Mouse (Mus musculus) liver, adult 2 months (tissue): ENCODE data around the gene Adgrv1.

Experiments used
- CTCF ChIP-seq: fragments of 200-500 bp; IDR thresholded peaks from 2 replicates; pipeline ENCODE4 v1.5.1; 2011; ENCODE audit warnings: low read depth, low read length, control low read depth
- POLR2A ChIP-seq: fragments of 200-500 bp; IDR thresholded peaks from 2 replicates; pipeline ENCODE4 v1.6.1; 2011; ENCODE audit warnings: low read length, control low read depth; ENCODE audit not compliant: insufficient read depth; ENCODE audit errors: extremely low read depth

DNA sequence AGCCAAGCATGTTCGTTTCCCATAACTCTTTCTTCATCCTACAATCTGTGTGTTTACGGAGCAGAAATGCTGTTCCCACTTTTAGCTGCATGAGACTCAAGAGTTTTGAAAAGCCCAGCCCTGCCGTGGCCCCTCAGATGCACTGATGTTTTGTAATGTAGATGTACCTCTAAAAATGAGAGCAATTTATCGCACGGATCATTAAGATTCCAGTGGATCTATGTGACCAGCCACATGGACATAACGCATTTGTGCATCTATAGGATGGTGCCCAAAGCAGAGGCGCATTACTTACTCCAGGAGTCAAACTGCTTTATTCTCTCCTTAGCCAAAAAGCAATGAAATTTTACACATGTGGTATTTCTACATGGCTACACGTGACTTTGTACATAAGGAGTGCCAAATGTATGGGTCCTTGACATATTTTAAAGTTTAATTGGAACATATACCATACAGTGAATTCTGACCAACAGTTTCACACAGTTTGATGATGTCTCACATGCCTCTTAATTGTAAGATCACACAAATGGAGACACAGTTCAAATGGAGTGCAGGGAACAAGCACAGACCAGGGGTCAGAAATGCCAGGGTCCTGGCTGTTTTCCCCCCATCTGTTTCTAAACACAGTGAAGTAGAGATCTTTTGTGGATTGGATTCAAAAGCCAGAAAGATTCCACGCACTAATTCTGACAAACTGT is 35.9 kb downstream of the Adgrv1 start:
- no peak for TF ChIP-seq POLR2A
- no peak for TF ChIP-seq CTCF
